Mouse (Mus musculus): ENCODE measurements at regions not wholly inside any gene's neighbourhood (a gene's known extent, or its start where the extent isn't known, plus 50 kb on each side); places are given as distances from the start of the nearest gene placed in this dataset.

DNA sequence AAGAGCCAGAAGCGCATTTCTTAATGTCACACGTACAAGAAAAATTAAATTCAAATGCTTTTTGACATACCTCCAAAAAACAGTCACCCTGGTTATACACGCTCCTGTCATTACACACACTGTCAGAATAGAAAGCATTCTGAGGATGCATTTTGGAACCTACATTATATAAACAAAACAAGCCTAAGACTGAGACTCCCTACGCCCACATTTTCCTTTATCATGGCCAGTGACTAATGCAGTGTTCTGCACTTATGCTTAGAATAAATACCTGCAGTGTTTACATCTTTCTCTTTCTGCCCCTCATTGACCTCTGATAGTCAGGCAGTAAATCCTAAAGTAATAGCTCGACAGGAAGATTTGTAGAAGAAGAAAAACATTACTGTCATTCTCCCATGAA, 354.7 kb upstream of the Pkdcc start:
- TF ChIP-seq EP300 (optimal IDR thresholded peaks at IDR 0.05) (no peak), CTCF (IDR thresholded peaks at IDR 0.05; ENCODE audit: low read depth) (no peak)

All from stomach, postnatal 0 days (tissue).